In genomic region chr3:29122556-29122955, GRCm38 (mm10) we compare ENCODE assay signal across 34 mouse cellular contexts. TPM values are rescaled to one million over a fixed set of nuclear protein-coding genes. Genes with fewer than 3 reads are reported as not detected.
"Had no signal": no experiment of that assay in that cellular context is flagged by ENCODE, and none has a peak within 500 bp of the region (broad histone marks: within the 10 kb centered on the region; RNA-seq: fewer than 3 reads in every experiment).

No protein-coding gene starts in this region.

- H3K36me3 ChIP-seq: limb, embryonic 10.5 days; limb, embryonic 12.5 days; limb, embryonic 13.5 days; limb, embryonic 15.5 days; liver, embryonic 13.5 days; liver, embryonic 15.5 days; lung, embryonic 15.5 days; midbrain, embryonic 10.5 days; midbrain, embryonic 12.5 days; midbrain, embryonic 13.5 days; midbrain, embryonic 15.5 days; neural tube, embryonic 12.5 days had no signal

- H3K27me3 ChIP-seq: limb, embryonic 12.5 days; limb, embryonic 13.5 days; limb, embryonic 15.5 days; liver, embryonic 13.5 days; liver, embryonic 15.5 days; lung, embryonic 15.5 days; megakaryocyte, embryonic 14.5 days; midbrain, embryonic 12.5 days; midbrain, embryonic 13.5 days; midbrain, embryonic 15.5 days; neural tube, embryonic 12.5 days had no signal

- DNase-seq: left cerebral cortex, postnatal 4 days; liver; liver, embryonic 13.5 days; liver, postnatal 0 days; lung, adult 18-20 months; lung, adult 2 months; lung, embryonic 14.5 days; lung, postnatal 10 days; lung, postnatal 14 days; lung, postnatal 36 days; lung, postnatal 4 days; midbrain, embryonic 14.5 days had no signal

- H3K4me2 ChIP-seq: limb, embryonic 12.5 days; limb, embryonic 13.5 days; limb, embryonic 15.5 days; liver, embryonic 11.5 days; liver, embryonic 13.5 days; liver, embryonic 15.5 days; lung, embryonic 14.5 days; lung, embryonic 15.5 days; midbrain, embryonic 11.5 days; midbrain, embryonic 12.5 days; midbrain, embryonic 13.5 days; midbrain, embryonic 15.5 days; neural tube, embryonic 12.5 days had no signal

- H3K9me3 ChIP-seq: limb, embryonic 10.5 days; limb, embryonic 12.5 days; limb, embryonic 13.5 days; limb, embryonic 15.5 days; liver, embryonic 13.5 days; liver, embryonic 15.5 days; lung, embryonic 15.5 days; megakaryocyte, embryonic 14.5 days; midbrain, embryonic 10.5 days; midbrain, embryonic 12.5 days; midbrain, embryonic 13.5 days; midbrain, embryonic 15.5 days; neural tube, embryonic 12.5 days had no signal

- H3K9ac ChIP-seq: limb, embryonic 12.5 days; limb, embryonic 13.5 days; limb, embryonic 15.5 days; liver, embryonic 13.5 days; liver, embryonic 14.5 days; liver, embryonic 15.5 days; liver, postnatal 0 days; lung, embryonic 14.5 days; lung, embryonic 15.5 days; midbrain, embryonic 12.5 days; midbrain, embryonic 13.5 days; midbrain, embryonic 15.5 days; neural tube, embryonic 12.5 days had no signal

- H3K4me3 ChIP-seq: limb, embryonic 10.5 days; limb, embryonic 12.5 days; limb, embryonic 13.5 days; limb, embryonic 15.5 days; liver, embryonic 13.5 days; liver, embryonic 15.5 days; lung, embryonic 15.5 days; megakaryocyte, embryonic 14.5 days; midbrain, embryonic 10.5 days; midbrain, embryonic 12.5 days; midbrain, embryonic 13.5 days; midbrain, embryonic 15.5 days; myocyte; neural tube, embryonic 12.5 days had no signal

- H3K27ac ChIP-seq: limb, embryonic 10.5 days; limb, embryonic 12.5 days; limb, embryonic 13.5 days; limb, embryonic 15.5 days; liver, embryonic 13.5 days; liver, embryonic 14.5 days; liver, embryonic 15.5 days; lung, embryonic 15.5 days; macrophage; midbrain, embryonic 10.5 days; midbrain, embryonic 12.5 days; midbrain, embryonic 13.5 days; midbrain, embryonic 15.5 days; neural tube, embryonic 12.5 days had no signal

- ATAC-seq: liver, postnatal 0 days; lung, postnatal 0 days; midbrain, embryonic 13.5 days; midbrain, embryonic 15.5 days; midbrain, embryonic 16.5 days had no signal

- H3K4me1 ChIP-seq: limb, embryonic 10.5 days; limb, embryonic 12.5 days; limb, embryonic 13.5 days; limb, embryonic 15.5 days; liver, embryonic 13.5 days; liver, embryonic 15.5 days; lung, embryonic 15.5 days; megakaryocyte, embryonic 14.5 days; midbrain, embryonic 10.5 days; midbrain, embryonic 12.5 days; midbrain, embryonic 15.5 days; neural tube, embryonic 12.5 days had no signal

RNA-seq across cellular contexts. Expression of gene Egfem1, which starts 40.7 kb away (rescaled TPM):
- total RNA-seq: megakaryocyte, adult 5-6 weeks; megakaryocyte-erythroid progenitor cell, adult 5-6 weeks; monocyte, adult 5-6 weeks had no signal
- polyA plus RNA-seq: liver, embryonic 11.5 days; macrophage; myocyte had no signal
